Mouse (Mus musculus) kidney, postnatal 0 days (tissue): Measurements from ENCODE around the gene Gm37240. TPM values are rescaled to one million over a fixed set of nuclear protein-coding genes. Genes with fewer than 3 reads are reported as not detected.

Experiments used
- ATAC-seq: fragments of 200-750 bp; cut with Nextera tagmentation; replicated peaks from 2 replicates; pipeline ENCODE4 v1.8.0; 2017; ENCODE audit warnings: low read depth, moderate number of reproducible peaks, moderate TSS enrichment, moderate library complexity; ENCODE audit not compliant: low FRiP score
- DNase-seq: peaks from one replicate; pipeline ENCODE4 v3.0.0-alpha.2; 2016; ENCODE audit warnings: low spot score
- H3K27ac ChIP-seq: fragments of 300-500 bp; sonication (generic); 2 replicates; pipeline ENCODE4 v1.5.1; 2014; ENCODE audit warnings: mild to moderate bottlenecking
- H3K27me3 ChIP-seq: fragments of 300-500 bp; sonication (generic); 2 replicates; pipeline ENCODE4 v1.6.1; 2014; ENCODE audit warnings: low read length, mixed read lengths; ENCODE audit not compliant: insufficient read depth
- H3K36me3 ChIP-seq: fragments of 300-500 bp; sonication (generic); 2 replicates; pipeline ENCODE4 v1.6.1; 2014; ENCODE audit warnings: low read length, mixed read lengths; ENCODE audit not compliant: insufficient read depth
- H3K4me1 ChIP-seq: fragments of 300-500 bp; sonication (generic); replicated peaks from 2 replicates; pipeline ENCODE4 v1.6.1; 2014; ENCODE audit warnings: antibody characterized with exemption, low read length, mixed read lengths; ENCODE audit not compliant: insufficient read depth
- H3K4me2 ChIP-seq: fragments of 300-500 bp; sonication (generic); 2 replicates; pipeline ENCODE4 v1.6.1; 2014; ENCODE audit warnings: mild to moderate bottlenecking, low read length, moderate library complexity, mixed read lengths
- H3K4me3 ChIP-seq: fragments of 300-500 bp; sonication (generic); replicated peaks from 2 replicates; pipeline ENCODE4 v1.5.1; 2014; ENCODE audit warnings: low read depth, low read length
- H3K9ac ChIP-seq: fragments of 300-500 bp; sonication (generic); 2 replicates; pipeline ENCODE4 v1.6.1; 2014; ENCODE audit warnings: low read depth, low read length
- H3K9me3 ChIP-seq: fragments of 300-500 bp; sonication (generic); replicated peaks from 2 replicates; pipeline ENCODE4 v1.6.1; 2016; ENCODE audit warnings: low read length, inconsistent platforms, mixed read lengths
- CTCF ChIP-seq: IDR thresholded peaks from 2 replicates; pipeline ENCODE4 v1.5.1; 2016; ENCODE audit warnings: antibody characterized with exemption, low read depth, mild to moderate bottlenecking, moderate library complexity
- WGBS: fragments of 180-500 bp; shearing (Covaris S2); extraction: QIAGEN DNeasy Blood & Tissue Kit; methylation state at CpG from one replicate; pipeline ENCODE4 v1.1.7; 2014; 5-methylcytosine and 5-hydroxymethylcytosine counted together
- polyA plus RNA-seq: library from polyadenylated mRNA; unstranded; fragments of >200 nt; fragmentation: Nextera tagmentation; extraction: Ambion mirVana; gene quantifications from 2 replicates; pipeline ENCODE4 v1.2.1, GENCODE M21; 2015

Gm37240 gene
- polyA plus RNA-seq, 1 experiment from 2014 or later, result 10.8 TPM

DNA sequence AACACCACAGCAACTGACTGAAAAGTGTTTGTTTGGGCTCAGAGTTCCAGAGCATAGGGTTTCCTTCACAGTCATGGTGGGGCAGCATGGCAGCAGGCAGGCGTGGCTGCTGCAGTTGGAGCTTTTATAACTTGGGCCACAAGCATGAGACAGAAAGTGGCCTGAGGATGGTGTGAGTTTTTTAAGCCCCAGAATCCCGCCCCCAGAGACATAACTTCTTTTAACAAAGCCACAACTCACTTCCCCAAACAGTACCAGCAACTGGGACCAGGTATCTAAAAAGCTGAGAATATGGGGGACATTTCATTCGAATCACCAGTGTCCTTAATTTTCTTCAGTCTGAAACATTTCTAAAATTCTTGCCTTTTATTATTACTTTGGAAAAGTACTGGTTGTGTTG, 1049.3 kb downstream of the Gm37240 start:
- Histone ChIP-seq H3K4me2 (no peak overlapping the region), H3K9ac (no peak overlapping the region), H3K4me1 (no peaks in the 10 kb centered on the region), H3K36me3 (no peaks in the 10 kb centered on the region), H3K4me3 (no peak overlapping the region), H3K9me3 (no peaks in the 10 kb centered on the region), H3K27me3 (no peaks in the 10 kb centered on the region), H3K27ac (no peak overlapping the region)
- 82% methylated on average over 3 of the region's 3 CpGs for WGBS
- no peak for TF ChIP-seq CTCF
- no peak for ATAC-seq
- no peak for DNase-seq

DNA sequence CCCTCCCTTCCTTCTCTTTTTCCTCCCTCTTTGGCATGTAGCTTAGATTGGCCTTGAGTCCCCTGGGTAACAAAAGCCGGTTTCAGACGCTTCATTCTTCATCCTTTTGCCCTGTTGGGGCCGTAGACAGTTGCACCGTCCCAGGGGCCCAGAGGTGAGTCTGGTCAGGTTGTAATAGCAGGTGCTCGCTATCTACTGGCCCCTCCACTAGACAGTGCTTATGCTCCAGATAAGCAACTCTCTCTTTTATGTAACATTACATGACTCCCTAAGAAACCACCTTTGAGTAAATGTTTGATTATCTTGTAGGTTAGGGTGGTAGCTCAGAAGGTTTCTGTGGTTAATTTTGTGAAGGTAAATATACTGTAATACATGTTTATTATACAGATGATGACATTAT, 1051.3 kb downstream of the Gm37240 start:
- no peak for TF ChIP-seq CTCF
- DNase-seq, result no peak
- Histone ChIP-seq H3K4me2 (no peak overlapping the region), H3K4me3 (no peak overlapping the region), H3K36me3 (no peaks in the 10 kb centered on the region), H3K4me1 (no peaks in the 10 kb centered on the region), H3K27ac (no peak overlapping the region), H3K27me3 (no peaks in the 10 kb centered on the region), H3K9ac (no peak overlapping the region), H3K9me3 (no peaks in the 10 kb centered on the region)
- ATAC-seq, result no peak
- 72% methylated on average over 5 of the region's 5 CpGs for WGBS

DNA sequence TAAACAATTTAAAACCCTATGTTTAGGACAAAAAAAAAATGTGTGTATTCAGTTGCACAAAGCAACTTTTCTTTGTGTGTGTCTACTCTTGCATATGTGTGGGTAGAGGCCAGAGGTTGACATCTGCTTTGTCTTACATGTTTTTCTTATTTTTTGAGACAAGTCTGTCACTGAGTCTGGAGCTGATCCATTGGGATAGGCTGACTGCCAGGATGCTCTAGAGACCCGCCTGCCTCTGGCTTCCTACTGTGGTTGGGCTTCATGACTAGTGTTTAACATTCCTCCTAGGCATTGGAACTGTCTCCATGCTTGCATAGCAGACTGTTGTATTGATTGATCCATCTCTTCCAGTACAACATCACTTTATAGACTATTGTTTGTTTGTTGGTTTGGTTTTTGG, 1058.0 kb downstream of the Gm37240 start:
- H3K4me1 ChIP-seq, result 0 out of 2 replicates have a peak, but pooled peaks cover 7% of the 10 kb centered on the region
- DNase-seq, result no peak
- TF ChIP-seq CTCF, result no peak
- H3K4me2 ChIP-seq, result no peak overlapping the region
- H3K9me3 ChIP-seq, result no peaks in the 10 kb centered on the region
- H3K27ac ChIP-seq, result no peak overlapping the region
- WGBS, result 82% methylated on average over 1 of the region's 1 CpGs
- no peak overlapping the region for H3K9ac ChIP-seq
- no peak overlapping the region for H3K4me3 ChIP-seq
- no peaks in the 10 kb centered on the region for H3K36me3 ChIP-seq
- no peaks in the 10 kb centered on the region for H3K27me3 ChIP-seq
- no peak for ATAC-seq

DNA sequence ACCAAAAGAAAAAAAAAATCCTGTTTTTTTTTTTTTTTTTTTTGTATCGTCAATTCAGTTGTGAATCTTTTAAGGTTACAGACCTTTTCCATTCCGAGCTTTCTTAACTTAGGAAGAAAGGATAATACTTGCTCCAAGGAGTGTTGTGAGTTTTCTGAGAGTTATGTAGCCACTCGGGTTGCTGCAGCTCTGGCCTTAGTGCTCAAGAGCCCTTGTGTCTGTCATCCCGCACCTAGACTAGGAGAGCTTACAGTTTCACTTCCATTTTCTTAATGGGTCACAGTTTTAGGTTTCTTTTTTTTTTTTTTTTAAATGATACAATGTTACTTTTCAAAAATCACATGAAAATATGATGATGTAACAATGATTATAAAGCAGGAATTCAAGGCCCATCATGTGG, 1059.7 kb downstream of the Gm37240 start:
- H3K27ac ChIP-seq, result no peak overlapping the region
- DNase-seq (no peak), ATAC-seq (no peak)
- no peak overlapping the region for H3K9ac ChIP-seq
- no peak overlapping the region for H3K4me2 ChIP-seq
- H3K4me1 ChIP-seq, result 0 out of 2 replicates have a peak, but pooled peaks cover 7% of the 10 kb centered on the region
- no peak overlapping the region for H3K4me3 ChIP-seq
- H3K36me3 ChIP-seq, result no peaks in the 10 kb centered on the region
- H3K27me3 ChIP-seq, result no peaks in the 10 kb centered on the region
- 85% methylated on average over 4 of the region's 4 CpGs for WGBS
- no peaks in the 10 kb centered on the region for H3K9me3 ChIP-seq
- TF ChIP-seq CTCF, result no peak

DNA sequence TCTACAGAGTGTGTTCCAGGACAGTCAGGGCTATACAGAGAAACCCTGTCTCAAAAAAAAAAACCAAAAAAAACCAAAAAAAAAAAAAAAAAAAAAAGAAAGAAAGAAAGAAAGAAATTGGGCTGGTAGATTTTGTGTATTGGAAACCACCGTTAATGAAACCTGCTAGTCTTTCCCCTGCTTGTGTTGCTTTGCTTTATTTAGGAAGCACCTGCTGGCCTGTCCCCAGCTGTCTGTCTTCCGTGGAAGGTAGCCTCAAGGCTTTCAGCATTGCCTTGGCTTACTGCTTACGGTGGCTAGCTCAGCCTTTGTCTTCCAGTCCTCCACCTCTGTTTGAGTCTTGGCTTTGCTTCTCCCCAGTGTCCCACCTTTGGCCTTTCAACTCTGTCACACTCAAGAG, 1060.4 kb downstream of the Gm37240 start:
- no peak overlapping the region for H3K9ac ChIP-seq
- no peaks in the 10 kb centered on the region for H3K27me3 ChIP-seq
- no peaks in the 10 kb centered on the region for H3K9me3 ChIP-seq
- DNase-seq (no peak), ATAC-seq (no peak)
- H3K4me3 ChIP-seq, result no peak overlapping the region
- no peak for TF ChIP-seq CTCF
- no peak overlapping the region for H3K4me2 ChIP-seq
- no peaks in the 10 kb centered on the region for H3K36me3 ChIP-seq
- H3K27ac ChIP-seq, result no peak overlapping the region
- H3K4me1 ChIP-seq, result 0 out of 2 replicates have a peak, but pooled peaks cover 7% of the 10 kb centered on the region
- WGBS, result 86% methylated on average over 3 of the region's 3 CpGs

DNA sequence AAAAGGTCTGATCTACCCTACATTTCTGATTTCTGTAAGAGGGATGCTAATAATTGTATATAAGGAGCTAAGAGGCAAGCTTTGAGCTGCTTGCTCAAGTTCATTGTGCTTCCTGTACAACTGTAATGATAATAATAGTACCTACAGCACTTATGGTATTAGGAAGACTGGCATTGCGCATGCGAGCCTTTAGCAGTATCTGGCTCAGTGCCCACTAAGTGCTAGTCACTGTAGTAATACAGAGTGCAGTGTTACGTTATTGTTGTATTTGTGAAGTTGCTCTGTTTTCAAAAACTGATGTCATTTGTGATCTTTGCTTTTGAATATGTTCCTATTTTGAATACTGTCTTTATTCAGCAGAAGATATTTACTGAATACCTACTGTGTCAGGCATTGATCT, 1060.9 kb downstream of the Gm37240 start:
- no peak overlapping the region for H3K9ac ChIP-seq
- H3K27ac ChIP-seq, result no peak overlapping the region
- no peaks in the 10 kb centered on the region for H3K36me3 ChIP-seq
- H3K4me2 ChIP-seq, result no peak overlapping the region
- no peak overlapping the region for H3K4me3 ChIP-seq
- H3K4me1 ChIP-seq, result 0 out of 2 replicates have a peak, but pooled peaks cover 7% of the 10 kb centered on the region
- 76% methylated on average over 3 of the region's 3 CpGs for WGBS
- no peaks in the 10 kb centered on the region for H3K27me3 ChIP-seq
- no peak for TF ChIP-seq CTCF
- DNase-seq, result no peak
- no peaks in the 10 kb centered on the region for H3K9me3 ChIP-seq
- ATAC-seq, result no peak

DNA sequence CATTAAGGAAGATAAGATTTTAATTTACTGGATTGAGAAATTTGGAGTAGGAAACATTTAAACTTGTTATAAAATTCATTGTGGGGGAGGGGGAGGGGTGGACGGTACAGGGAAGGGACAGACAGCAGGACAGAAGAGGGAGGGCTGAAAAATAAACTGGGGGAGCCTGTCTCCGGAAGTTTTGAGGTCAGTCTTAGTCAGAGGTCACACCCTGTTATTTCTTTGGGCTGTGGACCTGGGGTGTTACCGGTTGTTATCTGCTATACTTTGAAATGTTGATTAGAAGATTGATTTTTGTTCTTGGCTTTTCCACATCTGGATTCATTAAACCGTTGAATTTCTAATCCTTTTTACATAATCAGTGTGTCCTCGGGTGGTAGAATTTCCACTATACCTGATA, 1061.3 kb downstream of the Gm37240 start:
- Histone ChIP-seq H3K9me3 (no peaks in the 10 kb centered on the region), H3K27me3 (no peaks in the 10 kb centered on the region), H3K9ac (no peak overlapping the region), H3K4me1 (0 out of 2 replicates have a peak, but pooled peaks cover 7% of the 10 kb centered on the region), H3K27ac (no peak overlapping the region), H3K4me3 (no peak overlapping the region), H3K4me2 (no peak overlapping the region), H3K36me3 (no peaks in the 10 kb centered on the region)
- TF ChIP-seq CTCF, result no peak
- no peak for ATAC-seq
- WGBS, result 30% methylated on average over 5 of the region's 5 CpGs
- no peak for DNase-seq
